Comparison of ENCODE assay signal across 11 mouse cellular contexts in the genomic region with DNA sequence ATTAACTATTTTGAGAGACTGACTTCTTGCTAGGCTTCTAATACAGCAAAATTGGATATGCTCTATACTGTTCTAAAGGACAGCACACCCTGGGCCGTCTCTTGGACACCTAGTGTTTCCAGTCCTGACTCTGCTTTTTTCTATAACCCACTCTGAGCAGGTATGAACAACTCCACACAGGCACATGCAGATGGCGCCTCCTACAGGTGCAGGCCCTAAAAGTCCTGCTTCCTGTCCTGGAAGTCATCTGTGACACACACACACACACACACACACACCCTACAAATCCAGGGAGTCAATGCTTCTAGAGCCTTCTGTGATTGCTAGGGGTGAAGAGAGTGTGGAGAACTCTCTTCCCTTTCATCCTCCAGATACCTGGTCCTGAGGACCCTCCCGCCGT. TPM values are rescaled to one million over a fixed set of nuclear protein-coding genes. Genes with fewer than 3 reads are reported as not detected.
A peak's percentile ranks its signal among the peaks of the same experiment; 100 is the strongest.
DNase-seq lines count a peak whose midpoint lies in the region; ATAC-seq and TF ChIP-seq lines count a peak whose summit lies in the region.
"Had no signal": no experiment of that assay in that cellular context is flagged by ENCODE, and none has a peak within 500 bp of the region (broad histone marks: within the 10 kb centered on the region; RNA-seq: fewer than 3 reads in every experiment).

No protein-coding gene starts in this region.

- WGBS in forebrain, postnatal 0 days: 90% methylated on average over 4 of the region's 4 CpGs
- 94% methylated on average over 4 of the region's 4 CpGs for WGBS in forebrain, embryonic 11.5 days

- H3K36me3 ChIP-seq in forebrain, postnatal 0 days (ENCODE audit: insufficient read depth): no peaks in the 10 kb centered on the region
- H3K36me3 ChIP-seq in forebrain, embryonic 11.5 days (ENCODE audit: control insufficient read depth, insufficient read depth, low read length): no peaks in the 10 kb centered on the region
- H3K36me3 ChIP-seq: embryonic facial prominence, embryonic 15.5 days; intestine, embryonic 15.5 days had no signal

- DNase-seq in forebrain, postnatal 0 days: no peak
- no peak for DNase-seq in forebrain, embryonic 11.5 days (ENCODE audit: low spot score)
- DNase-seq in testis, postnatal 10 days (ENCODE audit: low spot score): peak; percentile 63
- no peak for DNase-seq in testis, postnatal 14 days (ENCODE audit: low spot score)
- peak; percentile 50 to 68 for DNase-seq in lung, adult 18-20 months
- DNase-seq in thymus, postnatal 36 days: peak; percentile 78
- DNase-seq in embryo, embryonic 11 days: no peak
- DNase-seq in heart, adult 11 months: no peak

- H3K9me3 ChIP-seq in forebrain, postnatal 0 days (ENCODE audit: low read length): no peaks in the 10 kb centered on the region
- H3K9me3 ChIP-seq in forebrain, embryonic 11.5 days (ENCODE audit: control insufficient read depth, low read length): no peaks in the 10 kb centered on the region
- H3K9me3 ChIP-seq: embryonic facial prominence, embryonic 15.5 days; intestine, embryonic 15.5 days had no signal

- ATAC-seq in forebrain, postnatal 0 days: no peak
- no peak for ATAC-seq in forebrain, embryonic 11.5 days (replicated peaks; ENCODE audit: low FRiP score)
- ATAC-seq: intestine, embryonic 15.5 days; Patski had no signal

- no peak overlapping the region for H3K4me2 ChIP-seq in forebrain, postnatal 0 days (ENCODE audit: low read depth)
- H3K4me2 ChIP-seq in forebrain, embryonic 11.5 days (ENCODE audit: low read depth, low read length, severe bottlenecking): no peak overlapping the region
- H3K4me2 ChIP-seq: embryonic facial prominence, embryonic 15.5 days; intestine, embryonic 15.5 days had no signal

- H3K27ac ChIP-seq in forebrain, postnatal 0 days (ENCODE audit: low read depth, low read length): no peak overlapping the region
- no peak overlapping the region for H3K27ac ChIP-seq in forebrain, embryonic 11.5 days (ENCODE audit: low read depth, low read length)
- H3K27ac ChIP-seq: embryonic facial prominence, embryonic 15.5 days; intestine, embryonic 15.5 days had no signal

- peak; percentile 39 for TF ChIP-seq CTCF in forebrain, postnatal 0 days (IDR thresholded peaks at IDR 0.05; ENCODE audit: low read depth)

- no peaks in the 10 kb centered on the region for H3K4me1 ChIP-seq in forebrain, postnatal 0 days (ENCODE audit: insufficient read depth)
- H3K4me1 ChIP-seq in forebrain, embryonic 11.5 days (replicated peaks; ENCODE audit: control insufficient read depth, insufficient read depth, low read length): no peaks in the 10 kb centered on the region
- H3K4me1 ChIP-seq: embryonic facial prominence, embryonic 15.5 days had no signal

- H3K27me3 ChIP-seq in forebrain, postnatal 0 days (ENCODE audit: insufficient read depth, low read length): no peaks in the 10 kb centered on the region
- H3K27me3 ChIP-seq in forebrain, embryonic 11.5 days (ENCODE audit: control insufficient read depth, insufficient read depth, low read length): no peaks in the 10 kb centered on the region
- H3K27me3 ChIP-seq: embryonic facial prominence, embryonic 15.5 days; intestine, embryonic 15.5 days; Patski had no signal

- H3K4me3 ChIP-seq in forebrain, postnatal 0 days (ENCODE audit: low read depth, low read length): no peak overlapping the region
- H3K4me3 ChIP-seq in forebrain, embryonic 11.5 days (ENCODE audit: low read depth, low read length): no peak overlapping the region
- H3K4me3 ChIP-seq: embryonic facial prominence, embryonic 15.5 days; intestine, embryonic 15.5 days had no signal

- H3K9ac ChIP-seq in forebrain, postnatal 0 days: no peak overlapping the region
- H3K9ac ChIP-seq in forebrain, embryonic 11.5 days (ENCODE audit: low read length): no peak overlapping the region
- H3K9ac ChIP-seq: embryonic facial prominence, embryonic 15.5 days; intestine, embryonic 15.5 days had no signal

RNA-seq across cellular contexts. Expression of a gene that starts 40.8 kb away (rescaled TPM):
- total RNA-seq in forebrain, postnatal 0 days (2014; rRNA removed): 0.77 TPM in 1 of 2 replicates, not detected in the other
- polyA plus RNA-seq in forebrain, postnatal 0 days (2015; fragmentation: Nextera tagmentation; extraction: Ambion mirVana): 0.65 and 1.3 TPM in 2 replicates
- 1.3 and 1.5 TPM in 2 replicates for polyA plus RNA-seq in forebrain, embryonic 11.5 days (2014; fragmentation: Nextera tagmentation; extraction: Ambion mirVana)
- polyA plus RNA-seq: Patski had no signal

RNA-seq across cellular contexts. Expression of a gene that starts 46.8 kb away (rescaled TPM):
- 10.4 and 17.2 TPM in 2 replicates for total RNA-seq in forebrain, postnatal 0 days (2014; rRNA removed)
- 0.24 and 0.60 TPM in 2 replicates for polyA plus RNA-seq in forebrain, postnatal 0 days (2015; fragmentation: Nextera tagmentation; extraction: Ambion mirVana)
- polyA plus RNA-seq in forebrain, embryonic 11.5 days (2014; fragmentation: Nextera tagmentation; extraction: Ambion mirVana): 0.31 TPM in 2 replicates

Comparison
In these comparisons a context has a peak if more than half of its experiments do, and no peak if none do; other contexts are left out.
1. DNase-seq: peak in testis, postnatal 10 days (single experiment), lung, adult 18-20 months (2 of 2) and thymus, postnatal 36 days (2 of 2); none in forebrain, postnatal 0 days (single experiment), forebrain, embryonic 11.5 days (single experiment), testis, postnatal 14 days (single experiment), embryo, embryonic 11 days (single experiment) and heart, adult 11 months (single experiment).